Mouse (Mus musculus) heart, adult 2 months (tissue): ENCODE data around the gene Nectin1.

ENCODE experiments used
- CTCF ChIP-seq: fragments of 200-600 bp; IDR thresholded peaks from 2 replicates; pipeline ENCODE4 v1.8.1; 2022; ENCODE audit warnings: antibody characterized with exemption, mild to moderate bottlenecking, moderate library complexity
- POLR2A ChIP-seq: fragments of 200-500 bp; IDR thresholded peaks from 2 replicates; pipeline ENCODE4 v1.6.1; 2011; ENCODE audit warnings: mild to moderate bottlenecking, low read depth, low read length, control low read depth; ENCODE audit not compliant: insufficient read depth

DNA sequence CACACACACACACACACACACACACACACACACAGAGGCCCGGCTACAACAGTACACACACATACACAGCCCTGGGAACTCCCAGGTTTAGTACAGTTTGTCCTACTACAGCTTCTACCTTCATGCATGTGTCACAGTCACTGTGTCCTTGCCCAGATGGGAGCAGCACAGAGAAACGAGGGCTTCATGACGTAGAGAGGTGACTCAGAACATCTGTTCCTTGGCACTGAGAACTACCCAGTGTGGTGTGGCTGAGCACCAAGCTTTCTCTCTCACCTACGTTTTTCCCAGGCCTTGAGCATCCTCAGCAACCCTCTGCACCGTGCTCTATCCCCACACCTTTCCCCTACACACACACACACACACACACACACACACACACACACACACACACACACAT is 104.1 kb downstream of the Nectin1 start:
- TF ChIP-seq POLR2A = no peak
- TF ChIP-seq CTCF = no peak
